Mouse (Mus musculus) spleen, postnatal 10 days (tissue): ENCODE data around the gene Ift52.

Experiments used
- DNase-seq, 2 experiments: peaks; one replicate each; pipeline ENCODE4 v3.0.0; 2021 to 2022; ENCODE audit warnings: low spot score in 2 of 2

Ift52 gene

DNA sequence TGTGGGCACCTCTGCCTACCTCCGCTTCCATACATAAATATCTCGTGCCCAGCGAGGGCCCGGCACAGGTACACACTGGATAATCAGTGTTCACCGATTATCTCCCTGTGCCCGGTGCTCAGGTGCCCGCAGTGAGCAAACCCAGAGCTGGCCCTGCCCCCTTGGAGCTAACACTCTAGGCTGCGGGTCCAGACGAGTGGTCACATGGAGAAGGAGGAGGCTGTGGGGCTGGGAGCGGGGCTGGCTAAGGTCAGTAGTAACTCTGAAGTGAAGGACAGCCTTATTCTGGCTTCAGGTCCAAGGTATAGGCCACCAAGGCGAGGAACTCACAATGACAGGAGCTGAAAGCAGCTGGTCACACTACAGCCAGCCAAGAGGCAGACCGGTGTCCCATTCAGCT, 57.7 kb downstream of the Ift52 start:
- DNase-seq, result no peak

DNA sequence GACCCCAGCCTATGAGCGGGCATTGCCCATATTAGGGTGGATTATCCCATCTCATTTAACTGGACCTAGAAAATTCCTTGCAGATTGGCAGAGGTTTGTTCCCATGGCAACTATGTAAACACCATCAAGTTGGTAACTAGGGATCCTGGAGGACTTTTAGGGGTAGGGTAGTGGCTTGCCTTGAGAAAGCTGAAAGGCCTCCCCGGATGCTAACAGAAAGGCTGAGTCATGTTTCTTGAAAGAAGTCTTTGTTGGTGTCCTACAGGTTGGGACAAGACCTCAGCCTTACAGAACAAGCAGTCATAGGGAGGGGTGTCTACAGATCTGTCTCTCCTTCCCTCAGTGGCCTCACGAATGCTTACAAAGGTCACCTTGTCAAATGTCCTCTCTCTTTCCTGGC, 58.1 kb downstream of the Ift52 start:
- no peak for DNase-seq

DNA sequence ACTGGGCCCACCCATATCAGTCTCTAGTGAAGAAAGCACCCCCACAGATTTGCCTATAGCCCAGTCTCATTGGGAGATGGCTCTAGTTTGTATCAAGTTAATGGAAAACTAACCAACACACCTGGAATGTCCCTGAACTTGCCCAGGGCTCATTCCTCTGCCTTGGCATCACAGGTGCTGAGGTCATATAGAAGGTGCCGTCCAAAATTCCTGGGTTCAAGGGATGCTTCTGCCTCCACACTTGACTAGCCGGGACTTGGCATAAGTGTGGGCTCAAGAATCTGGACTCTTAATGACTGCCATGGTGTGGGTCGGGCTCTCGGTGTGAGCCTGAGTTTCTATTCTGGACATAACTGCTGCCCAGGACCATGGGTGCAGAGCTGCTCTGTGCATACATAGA, 61.9 kb downstream of the Ift52 start:
- no peak for DNase-seq

DNA sequence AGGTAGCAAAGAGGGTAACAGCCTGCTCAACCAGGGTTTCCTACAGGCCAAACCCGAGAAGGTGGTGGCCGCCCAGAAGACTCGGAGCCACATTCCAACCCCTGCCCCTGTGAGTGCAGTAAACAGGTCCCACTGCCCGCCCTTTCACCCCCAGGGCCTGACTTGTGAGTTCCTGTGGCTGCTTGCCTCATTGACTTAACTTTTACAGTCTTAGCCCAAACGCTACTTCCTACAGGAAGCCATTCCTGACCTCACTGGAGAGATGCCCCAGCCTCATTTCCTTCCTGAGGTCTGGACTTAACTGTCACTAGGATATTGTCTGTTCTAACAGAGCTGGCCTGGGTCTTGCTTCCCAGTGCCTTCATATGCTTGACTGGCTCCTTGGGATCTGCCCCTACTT, 65.4 kb downstream of the Ift52 start:
- DNase-seq, result no peak

DNA sequence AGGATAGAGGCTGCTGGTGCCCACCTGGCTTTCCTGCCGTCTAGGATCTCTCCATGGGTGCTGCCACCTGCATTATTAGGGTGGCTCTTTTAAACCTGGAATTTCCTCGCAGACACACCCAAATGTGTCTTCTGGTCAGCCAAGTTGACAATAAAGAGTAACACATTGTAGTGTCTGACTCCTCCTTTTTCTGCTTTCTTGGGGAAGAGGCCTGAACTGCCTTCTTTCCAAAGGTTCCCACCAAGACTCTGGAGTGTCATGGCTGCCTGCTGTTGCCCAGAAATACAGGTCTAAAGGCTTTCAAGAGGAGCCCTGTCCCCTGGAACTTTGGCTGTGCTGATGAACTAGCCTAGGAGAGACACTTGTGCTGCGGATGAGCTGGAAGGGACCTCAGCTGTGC, 67.4 kb downstream of the Ift52 start:
- DNase-seq, result no peak

DNA sequence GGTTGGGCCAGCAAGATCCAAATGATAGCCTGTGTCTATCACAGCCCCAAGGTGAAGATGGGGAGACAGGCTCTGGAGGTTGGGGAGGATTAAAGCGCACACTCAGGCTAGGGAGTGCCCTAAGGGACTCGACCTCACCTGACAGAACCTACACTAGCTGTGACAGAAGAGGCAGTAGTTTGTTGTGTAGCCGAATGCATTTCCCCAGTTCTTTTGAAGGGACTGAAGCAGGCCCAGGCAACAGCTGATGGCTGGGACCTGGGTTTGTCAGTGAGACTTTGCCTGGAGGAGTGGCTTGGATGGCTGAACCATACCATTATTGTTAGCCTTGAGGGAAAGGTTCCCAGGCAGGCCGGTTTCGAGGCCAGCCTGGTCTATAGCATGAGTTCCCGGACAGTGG, 67.9 kb downstream of the Ift52 start:
- DNase-seq, result no peak

DNA sequence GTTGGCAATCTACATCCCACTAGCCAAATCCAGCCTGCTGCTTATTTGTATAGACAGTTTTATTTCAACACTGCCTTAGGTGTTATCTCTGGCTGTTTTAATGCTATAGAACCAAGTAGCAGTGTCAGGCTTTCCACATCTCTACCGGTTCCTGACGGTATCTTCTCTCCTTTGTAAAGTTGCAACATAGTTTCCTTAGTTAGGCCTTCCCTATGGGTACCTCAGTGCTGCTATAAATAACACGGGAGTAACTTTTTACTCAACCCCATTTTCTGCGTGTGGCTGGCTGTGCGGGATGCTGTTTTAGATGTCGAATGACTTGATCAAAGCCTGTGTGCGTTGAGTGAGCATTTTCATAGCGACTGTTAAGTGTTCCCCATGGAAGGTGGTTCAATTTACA, 69.4 kb downstream of the Ift52 start:
- no peak for DNase-seq

DNA sequence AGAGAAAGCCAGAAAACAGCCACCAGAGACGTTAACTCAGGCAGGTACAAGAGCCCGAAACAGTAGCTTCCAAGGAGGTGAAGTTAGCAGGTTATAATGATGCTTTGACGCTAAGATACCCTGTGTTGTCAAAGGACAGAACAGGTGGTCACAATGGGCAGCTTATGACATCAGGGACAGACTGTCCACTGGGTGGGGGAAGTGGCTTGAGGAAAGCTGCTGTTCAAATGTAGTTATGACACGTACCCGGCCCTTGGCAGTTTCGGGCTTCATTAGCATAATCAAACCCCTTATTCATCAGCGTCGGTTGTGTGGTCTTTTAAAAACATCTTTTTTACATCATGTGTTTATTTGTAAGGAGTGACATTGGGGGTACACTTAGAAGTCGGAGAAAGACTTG, 70.6 kb downstream of the Ift52 start, which contains the start of gene Gtsf1l:
Gene Gtsf1l, minus strand, starts transcription at position 128 of the 400 bp plus-strand sequence.
- DNase-seq, result no peak

DNA sequence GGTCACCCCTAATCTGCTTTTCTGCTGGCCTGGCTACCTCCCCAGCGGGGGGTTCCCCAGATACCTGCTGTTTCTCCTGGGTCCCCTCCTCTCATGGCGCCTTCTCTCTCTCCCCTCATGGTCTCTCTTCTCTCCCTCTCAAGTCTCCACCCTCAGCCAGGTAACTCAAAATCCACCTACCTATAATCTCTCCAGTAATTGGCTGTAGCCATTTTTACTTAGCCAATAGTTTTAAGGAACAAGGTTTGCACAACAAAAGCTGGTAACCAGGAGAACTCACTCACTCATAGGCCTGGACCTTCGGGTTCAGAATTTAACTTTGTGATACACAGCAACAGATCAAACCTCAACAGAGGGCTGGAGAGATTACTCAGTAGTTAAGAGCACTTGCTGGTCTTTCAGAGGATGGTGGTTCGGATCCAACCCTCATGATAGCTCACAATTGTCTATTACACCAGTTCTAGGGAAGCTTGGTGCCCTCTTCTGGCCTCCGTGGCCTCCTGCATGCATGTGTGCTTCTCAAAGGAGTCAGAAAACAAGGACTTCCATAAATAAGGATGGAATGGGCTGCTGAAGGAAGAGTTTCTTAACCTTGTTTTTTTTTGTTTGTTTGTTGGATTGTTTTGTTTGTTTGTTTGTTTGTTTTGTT, 72.4 kb downstream of the Ift52 start:
- peak in 1 of 2 experiments; percentile 31 for DNase-seq

DNA sequence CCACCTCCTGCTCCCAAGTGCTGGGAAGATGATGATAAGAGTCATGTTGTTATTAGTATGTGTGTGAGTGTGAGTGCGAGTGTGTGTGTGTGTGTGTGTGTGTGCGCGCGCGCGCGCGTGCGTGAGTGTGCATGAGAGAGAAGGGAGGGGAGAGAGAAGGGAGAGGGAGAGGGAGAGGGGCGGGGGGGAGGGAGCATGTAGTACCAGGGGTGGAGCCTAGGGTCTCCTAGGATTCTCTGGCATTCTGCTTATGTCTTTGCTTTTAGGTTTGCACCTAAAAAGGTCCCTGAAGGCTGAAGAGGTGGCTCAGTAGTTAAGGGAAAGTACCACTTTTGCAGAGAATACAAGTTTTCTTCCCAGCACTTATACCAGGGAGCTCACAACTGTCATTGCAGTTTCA, 77.8 kb downstream of the Ift52 start:
- no peak for DNase-seq
